Mouse (Mus musculus) T-helper 2 cell (primary cell): ENCODE measurements around the gene Scgb2b18.
"Not testable (repeated sequence)": the region's sequence is repeated elsewhere in the genome, so short reads cannot be mapped to it uniquely, and the experiment has no call there.

ENCODE experiments used
- in situ Hi-C: fragments of 300-600 bp; cut with MboI, MseI; formaldehyde crosslinking; loops from one replicate; pipeline ENCODE4 v1.15.1; 2025; ENCODE audit warnings: high pct_unique_total_duplicates

The Scgb2b18 gene

GRCm38 (mm10) chr7:33173764-33174163 lies at the start of gene Scgb2b18:
Scgb2b18 (minus strand) TSS chr7:33173864.
- in situ Hi-C loops: not testable (repeated sequence)

GRCm38 (mm10) chr7:33185268-33185667 lies 11.6 kb upstream of the Scgb2b18 start, which contains the start of gene Scgb1b18:
Scgb1b18 (plus strand) TSS chr7:33185568.
- in situ Hi-C loops: not testable (repeated sequence)
